Comparison of ENCODE assay signal across 12 mouse cellular contexts in the genomic region with DNA sequence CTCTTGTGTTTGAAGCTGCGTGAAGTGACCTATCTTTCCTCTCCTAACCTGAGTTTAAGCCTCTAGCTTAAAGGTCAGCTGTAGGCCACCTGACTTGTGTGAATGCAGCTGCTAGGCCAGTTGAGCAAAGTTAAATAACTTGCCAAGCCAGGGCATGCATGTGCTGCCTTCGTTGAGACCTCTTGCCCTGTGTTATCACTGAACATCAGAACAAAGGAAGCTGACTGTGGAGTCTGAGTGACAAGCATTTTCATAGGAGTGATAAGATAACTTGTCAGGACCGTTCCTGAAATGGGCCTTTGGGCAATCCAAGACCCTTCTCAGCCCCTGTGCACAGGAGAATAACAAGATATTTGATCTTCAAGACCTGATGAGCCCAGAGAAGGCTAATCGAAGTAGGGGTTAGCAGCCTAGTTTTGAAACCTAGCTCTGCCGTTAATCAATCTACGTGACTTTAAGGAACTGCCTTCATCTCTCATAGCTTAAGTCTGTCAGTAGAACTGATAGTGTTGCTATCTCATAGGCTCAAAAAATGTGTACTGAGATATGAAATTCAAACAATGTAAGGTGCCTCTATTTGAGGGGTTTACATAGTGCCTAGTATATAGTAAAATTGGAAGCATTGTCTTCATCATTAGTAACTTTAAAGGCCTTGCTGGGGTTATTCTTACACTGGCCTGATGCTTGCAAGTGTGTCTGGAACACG.
DNase-seq lines count a peak whose midpoint lies in the region; ATAC-seq and TF ChIP-seq lines count a peak whose summit lies in the region.
"Had no signal": no experiment of that assay in that cellular context is flagged by ENCODE, and none has a peak within 500 bp of the region (broad histone marks: within the 10 kb centered on the region; RNA-seq: fewer than 3 reads in every experiment).

No protein-coding gene starts in this region.

- TF ChIP-seq CTCF in heart, postnatal 0 days (IDR thresholded peaks at IDR 0.05; ENCODE audit: low read depth): no peak
- TF ChIP-seq CTCF in liver, adult 2 months (IDR thresholded peaks at IDR 0.05; ENCODE audit: low read depth, low read length): no peak

- no peak for ATAC-seq in heart, postnatal 0 days (ENCODE audit: insufficient read depth, low read depth)

- WGBS in heart, postnatal 0 days: 26% methylated on average over 7 of the region's 7 CpGs
- WGBS in liver, adult 2 months: 42% methylated on average over 7 of the region's 7 CpGs

- no peaks in the 10 kb centered on the region for H3K9me3 ChIP-seq in heart, postnatal 0 days (replicated peaks; ENCODE audit: control insufficient read depth, low read length)

- intact Hi-C loops in heart, postnatal 25 days (cut with DNase I): no loop called here

- no peak overlapping the region for H3K4me2 ChIP-seq in heart, postnatal 0 days (ENCODE audit: low read depth, low read length)

- peaks cover 35% of the 10 kb centered on the region for H3K4me1 ChIP-seq in heart, postnatal 0 days (ENCODE audit: control insufficient read depth, insufficient read depth)
- peaks cover 7% of the 10 kb centered on the region; the same call in 1 of the 2 replicates for H3K4me1 ChIP-seq in liver, adult 2 months (ENCODE audit: control insufficient read depth, insufficient read depth, low read length)

- H3K9ac ChIP-seq in heart, postnatal 0 days (replicated peaks; ENCODE audit: low read depth, low read length): no peak overlapping the region
- H3K9ac ChIP-seq in liver, adult 2 months (ENCODE audit: low read depth, low read length): no peak overlapping the region

- peak overlapping the region; percentile 31 for H3K27ac ChIP-seq in heart, postnatal 0 days (ENCODE audit: low read depth)
- peak overlapping the region; percentile 37; the same call in 1 of the 2 replicates for H3K27ac ChIP-seq in liver, adult 2 months (replicated peaks; ENCODE audit: insufficient read depth, low read depth, low read length)

- no peak overlapping the region for H3K4me3 ChIP-seq in heart, postnatal 0 days (ENCODE audit: low read depth, low read length)
- H3K4me3 ChIP-seq in liver, adult 2 months (ENCODE audit: insufficient read depth, low read depth, low read length): no peak overlapping the region

- H3K36me3 ChIP-seq in heart, postnatal 0 days (replicated peaks; ENCODE audit: control insufficient read depth, insufficient read depth, low read length): no peaks in the 10 kb centered on the region
- H3K36me3 ChIP-seq in liver, adult 2 months (ENCODE audit: control insufficient read depth, insufficient read depth, low read length): no peaks in the 10 kb centered on the region

- DNase-seq in heart, postnatal 0 days (ENCODE audit: low spot score): no peak
- no peak for DNase-seq in heart, postnatal 25 days (ENCODE audit: low spot score)
- peak; percentile 22 for DNase-seq in thymus, postnatal 4 days
- DNase-seq in thymus, postnatal 25 days: no peak
- peak; percentile 71 for DNase-seq in liver, adult 2 months (ENCODE audit: extremely low read depth, low read depth, low spot score)
- DNase-seq in right cerebral cortex, postnatal 4 days: no peak
- DNase-seq in frontal cortex, postnatal 14 days (ENCODE audit: low spot score in 2 of 2): no peak
- DNase-seq: adrenal gland, postnatal 14 days; cerebellum, adult 11-12 months; gastrocnemius, postnatal 14 days; kidney, adult 18-20 months; lung, postnatal 36 days had no signal

- TF ChIP-seq EP300 in heart, postnatal 0 days (IDR thresholded peaks at IDR 0.05; ENCODE audit: low read depth): no peak

- TF ChIP-seq POLR2A in liver, adult 2 months (IDR thresholded peaks at IDR 0.05; ENCODE audit: extremely low read depth, insufficient read depth, low read length): no peak

- no peaks in the 10 kb centered on the region for H3K27me3 ChIP-seq in heart, postnatal 0 days (ENCODE audit: control insufficient read depth, insufficient read depth, low read length)
- no peaks in the 10 kb centered on the region for H3K27me3 ChIP-seq in liver, adult 2 months (ENCODE audit: control insufficient read depth, insufficient read depth, low read length)

- H3K79me2 ChIP-seq in liver, adult 2 months (ENCODE audit: control insufficient read depth, insufficient read depth, low read length): no peaks in the 10 kb centered on the region

Comparison
In these comparisons a context has a peak if more than half of its experiments do, and no peak if none do; other contexts are left out.
1. DNase-seq: peak in thymus, postnatal 4 days (single experiment) and liver, adult 2 months (single experiment); none in heart, postnatal 0 days (single experiment), heart, postnatal 25 days (single experiment), thymus, postnatal 25 days (single experiment), right cerebral cortex, postnatal 4 days (single experiment) and frontal cortex, postnatal 14 days (0 of 2).